ENCODE assay signal across 12 mouse cellular contexts in the genomic region with DNA sequence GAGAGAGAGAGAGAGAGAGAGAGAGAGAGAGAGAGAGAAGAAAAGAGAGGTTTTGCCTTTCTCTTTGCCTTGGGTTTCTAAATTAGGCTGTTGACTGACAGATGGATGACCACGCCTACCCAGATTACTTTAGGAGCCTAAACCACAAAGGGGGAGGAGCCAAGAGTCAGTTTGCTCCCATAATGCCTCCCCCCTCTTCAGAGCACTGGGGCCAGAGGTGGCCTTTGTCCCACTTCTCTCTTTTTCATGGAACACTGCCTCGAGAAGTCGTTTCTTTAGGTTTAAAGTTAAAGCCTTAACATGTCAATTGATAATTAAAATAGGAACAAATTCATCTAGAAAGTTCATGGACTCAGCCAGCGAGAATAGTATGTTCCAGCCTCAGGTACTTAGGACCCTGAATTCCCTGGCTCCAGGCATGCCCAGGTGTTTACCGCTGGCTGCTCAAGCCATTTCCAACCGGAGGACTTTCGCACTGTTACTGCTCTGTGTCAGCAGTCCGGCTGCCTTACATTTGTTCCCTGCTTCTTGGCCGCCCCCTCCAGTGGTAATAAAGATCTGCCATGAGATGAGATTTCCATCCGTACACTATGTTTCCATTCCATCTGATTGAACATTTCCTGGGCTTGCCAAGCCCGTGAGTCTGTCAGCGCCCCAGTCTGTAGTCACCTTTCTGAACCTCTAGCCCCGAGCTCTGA. TPM values are rescaled to one million over a fixed set of nuclear protein-coding genes. Genes with fewer than 3 reads are reported as not detected.
DNase-seq lines count a peak whose midpoint lies in the region; ATAC-seq and TF ChIP-seq lines count a peak whose summit lies in the region.
"Had no signal": no experiment of that assay in that cellular context is flagged by ENCODE, and none has a peak within 500 bp of the region (broad histone marks: within the 10 kb centered on the region; RNA-seq: fewer than 3 reads in every experiment).

No protein-coding gene starts in this region.

- H3K27ac ChIP-seq in stomach, postnatal 0 days (replicated peaks): no peak overlapping the region
- no peak overlapping the region for H3K27ac ChIP-seq in intestine, embryonic 15.5 days

- H3K4me2 ChIP-seq in stomach, postnatal 0 days (replicated peaks; ENCODE audit: low read depth): no peak overlapping the region
- H3K4me2 ChIP-seq in intestine, embryonic 15.5 days (replicated peaks): no peak overlapping the region

- TF ChIP-seq CTCF in stomach, postnatal 0 days (IDR thresholded peaks at IDR 0.05; ENCODE audit: low read depth): peak; percentile 8; the same call in 1 of the 2 replicates

- no peak overlapping the region for H3K4me3 ChIP-seq in stomach, postnatal 0 days (ENCODE audit: low read depth, low read length)
- H3K4me3 ChIP-seq in intestine, embryonic 15.5 days (replicated peaks): no peak overlapping the region
- H3K4me3 ChIP-seq: erythroblast, embryonic 14.5 days had no signal

- no peaks in the 10 kb centered on the region for H3K4me1 ChIP-seq in stomach, postnatal 0 days (replicated peaks; ENCODE audit: control insufficient read depth, insufficient read depth)
- no peaks in the 10 kb centered on the region for H3K4me1 ChIP-seq in intestine, embryonic 15.5 days (replicated peaks)

- TF ChIP-seq EP300 in stomach, postnatal 0 days (optimal IDR thresholded peaks at IDR 0.05): no peak

- 64% methylated on average over 13 of the region's 13 CpGs for WGBS in stomach, postnatal 0 days
- WGBS in intestine, embryonic 15.5 days: 69% methylated on average over 13 of the region's 13 CpGs

- no peaks in the 10 kb centered on the region for H3K9me3 ChIP-seq in stomach, postnatal 0 days (ENCODE audit: control insufficient read depth, low read length)
- no peaks in the 10 kb centered on the region for H3K9me3 ChIP-seq in intestine, embryonic 15.5 days

- DNase-seq in testis, postnatal 14 days (ENCODE audit: low spot score): peak; percentile 29
- DNase-seq in testis, postnatal 10 days (ENCODE audit: low spot score): no peak
- peak; percentile 42 for DNase-seq in c-Kit-positive CD71-negative TER-119-negative erythroid progenitor cells, embryonic 14.5 days (ENCODE audit: low read depth)
- peak; percentile 61 to 78 for DNase-seq in kidney, adult 8-10 months
- no peak for DNase-seq in stomach, postnatal 0 days (ENCODE audit: low spot score)
- DNase-seq in heart, adult 18-20 months: no peak
- DNase-seq: cerebellum, adult 11 months; lung, adult 2 months; right cerebral cortex, postnatal 25 days had no signal

- H3K36me3 ChIP-seq in stomach, postnatal 0 days (ENCODE audit: control insufficient read depth, insufficient read depth, low read length): no peaks in the 10 kb centered on the region
- H3K36me3 ChIP-seq in intestine, embryonic 15.5 days: no peaks in the 10 kb centered on the region

- ATAC-seq in stomach, postnatal 0 days (ENCODE audit: low FRiP score, low TSS enrichment): no peak
- no peak; the same call in 1 of the 2 replicates for ATAC-seq in intestine, embryonic 15.5 days
- ATAC-seq: hindbrain, embryonic 16.5 days had no signal

- no peaks in the 10 kb centered on the region for H3K27me3 ChIP-seq in stomach, postnatal 0 days (ENCODE audit: control insufficient read depth, insufficient read depth, low read length)
- no peaks in the 10 kb centered on the region for H3K27me3 ChIP-seq in intestine, embryonic 15.5 days (replicated peaks)

- no peak overlapping the region for H3K9ac ChIP-seq in stomach, postnatal 0 days (ENCODE audit: low read length)
- no peak overlapping the region for H3K9ac ChIP-seq in intestine, embryonic 15.5 days

RNA-seq across cellular contexts. Expression of a gene that starts 43.8 kb away (rescaled TPM):
- 132 and 138 TPM in 2 replicates for polyA plus RNA-seq in stomach, postnatal 0 days (2015; fragmentation: Nextera tagmentation; extraction: Ambion mirVana)
- polyA plus RNA-seq in intestine, embryonic 15.5 days (2015; fragmentation: Nextera tagmentation; extraction: Ambion mirVana): 247 and 251 TPM in 2 replicates
- total RNA-seq in heart, adult 18-20 months (2021): 100 to 1,000 TPM; 711 to 790 TPM

Comparison
In these comparisons a context has a peak if more than half of its experiments do, and no peak if none do; other contexts are left out.
1. DNase-seq: peak in testis, postnatal 14 days (single experiment), c-Kit-positive CD71-negative TER-119-negative erythroid progenitor cells, embryonic 14.5 days (single experiment) and kidney, adult 8-10 months (2 of 2); none in testis, postnatal 10 days (single experiment), stomach, postnatal 0 days (single experiment) and heart, adult 18-20 months (0 of 2).